Mouse (Mus musculus): ENCODE data around the gene 1110032F04Rik. TPM values are rescaled to one million over a fixed set of nuclear protein-coding genes. Genes with fewer than 3 reads are reported as not detected.

The 1110032F04Rik gene
- total and polyA plus RNA-seq, 3 experiments, result 0.08 TPM; not detected in 2

DNA sequence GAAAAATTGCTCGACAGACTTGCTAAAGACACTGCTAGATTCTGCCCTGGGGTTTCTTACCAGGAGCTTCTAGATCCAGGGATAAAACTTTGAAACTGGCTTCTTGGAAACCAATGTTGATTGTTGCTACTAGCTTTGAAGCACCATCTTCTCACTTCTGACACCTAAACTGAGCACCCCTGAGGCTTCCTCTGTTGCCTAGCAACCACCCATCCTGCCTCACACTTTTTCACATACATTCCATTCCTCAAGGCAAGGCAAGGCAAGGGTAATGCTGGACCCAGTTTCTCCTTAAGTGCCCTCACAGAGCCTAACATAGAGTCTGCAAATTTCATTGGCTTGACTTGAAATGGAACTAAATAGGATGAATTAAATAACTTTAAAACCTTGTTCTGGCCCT, 17.0 kb upstream of the 1110032F04Rik start:
- no peak overlapping the region for H3K4me3 ChIP-seq (replicated peaks in 1 of 3; ENCODE audit: low read depth in 2 of 3, low read length in 2 of 3, poor library complexity in 1 of 3)
- no peak overlapping the region for H3K4me2 ChIP-seq (ENCODE audit: insufficient read depth, low read depth, poor library complexity, severe bottlenecking)
- H3K79me2 ChIP-seq (replicated peaks; ENCODE audit: control insufficient read depth, extremely low read depth, insufficient read depth, poor library complexity, severe bottlenecking), result no peaks in the 10 kb centered on the region
- no peak overlapping the region for H3K9ac ChIP-seq (ENCODE audit: insufficient read depth, low read depth)
- DNase-seq (ENCODE audit: extremely low read depth), result no peak
- no peaks in the 10 kb centered on the region for H3K27me3 ChIP-seq (replicated peaks)
- H3K27ac ChIP-seq (ENCODE audit: insufficient read depth, low read depth), result no peak overlapping the region
- no peak for TF ChIP-seq CHD2 (IDR thresholded peaks at IDR 0.05; ENCODE audit: low read length)
- no peak for TF ChIP-seq NRF1 (IDR thresholded peaks at IDR 0.05; ENCODE audit: low read depth, low read length)
- TF ChIP-seq NELFE (IDR thresholded peaks at IDR 0.05; ENCODE audit: low read depth, low read length), result no peak
- no peak for TF ChIP-seq SMC3 (IDR thresholded peaks at IDR 0.05; ENCODE audit: low read depth, low read length)
- no peak for TF ChIP-seq UBTF (IDR thresholded peaks at IDR 0.05; ENCODE audit: low read depth, low read length)
- no peak for TF ChIP-seq ZKSCAN1 (IDR thresholded peaks at IDR 0.05; ENCODE audit: borderline replicate concordance, low read depth, low read length)
- TF ChIP-seq CTCF (conservative IDR thresholded peaks at IDR 0.05 in 1 of 2, IDR thresholded peaks at IDR 0.05 in 1 of 2; ENCODE audit: low read depth in 2 of 2, low read length in 2 of 2), result no peak
- TF ChIP-seq POLR2AphosphoS2 (IDR thresholded peaks at IDR 0.05; ENCODE audit: low read depth, low read length), result no peak
- TF ChIP-seq JUND (conservative IDR thresholded peaks at IDR 0.05; ENCODE audit: low read depth, low read length), result no peak
- no peak for TF ChIP-seq SIN3A (IDR thresholded peaks at IDR 0.05; ENCODE audit: low read length)
- TF ChIP-seq ELF1 (IDR thresholded peaks at IDR 0.05; ENCODE audit: low read depth, low read length), result no peak
- no peak for TF ChIP-seq TBP (conservative IDR thresholded peaks at IDR 0.05; ENCODE audit: low read depth, low read length)
- no peak for TF ChIP-seq CHD1 (IDR thresholded peaks at IDR 0.05; ENCODE audit: low read depth, low read length)
- TF ChIP-seq RAD21 (IDR thresholded peaks at IDR 0.05; ENCODE audit: low read depth, low read length), result no peak
- no peak for TF ChIP-seq IRF4 (IDR thresholded peaks at IDR 0.05; ENCODE audit: low read depth, low read length)
- no peak for TF ChIP-seq TCF12 (IDR thresholded peaks at IDR 0.05; ENCODE audit: low read depth, low read length)
- no peaks in the 10 kb centered on the region for H3K9me3 ChIP-seq (replicated peaks; ENCODE audit: low read length)
- H3K4me1 ChIP-seq (ENCODE audit: control insufficient read depth in 1 of 2, insufficient read depth in 2 of 2), result no peaks in the 10 kb centered on the region
- in situ Hi-C loops (cut with MboI; ENCODE audit: low pct_ligation_motif_present, low pct_unique_long_range_greater_than_20kb, low sequenced_read_pairs) (no loop called here), dilution Hi-C loops (cut with MboI; ENCODE audit: extremely low pct_ligation_motif_present, extremely low pct_unique_long_range_greater_than_20kb, low sequenced_read_pairs) (no loop called here)
- no peaks in the 10 kb centered on the region for H3K36me3 ChIP-seq (replicated peaks in 1 of 2; ENCODE audit: control insufficient read depth in 1 of 2, insufficient read depth in 1 of 2, low read length in 1 of 2)

DNA sequence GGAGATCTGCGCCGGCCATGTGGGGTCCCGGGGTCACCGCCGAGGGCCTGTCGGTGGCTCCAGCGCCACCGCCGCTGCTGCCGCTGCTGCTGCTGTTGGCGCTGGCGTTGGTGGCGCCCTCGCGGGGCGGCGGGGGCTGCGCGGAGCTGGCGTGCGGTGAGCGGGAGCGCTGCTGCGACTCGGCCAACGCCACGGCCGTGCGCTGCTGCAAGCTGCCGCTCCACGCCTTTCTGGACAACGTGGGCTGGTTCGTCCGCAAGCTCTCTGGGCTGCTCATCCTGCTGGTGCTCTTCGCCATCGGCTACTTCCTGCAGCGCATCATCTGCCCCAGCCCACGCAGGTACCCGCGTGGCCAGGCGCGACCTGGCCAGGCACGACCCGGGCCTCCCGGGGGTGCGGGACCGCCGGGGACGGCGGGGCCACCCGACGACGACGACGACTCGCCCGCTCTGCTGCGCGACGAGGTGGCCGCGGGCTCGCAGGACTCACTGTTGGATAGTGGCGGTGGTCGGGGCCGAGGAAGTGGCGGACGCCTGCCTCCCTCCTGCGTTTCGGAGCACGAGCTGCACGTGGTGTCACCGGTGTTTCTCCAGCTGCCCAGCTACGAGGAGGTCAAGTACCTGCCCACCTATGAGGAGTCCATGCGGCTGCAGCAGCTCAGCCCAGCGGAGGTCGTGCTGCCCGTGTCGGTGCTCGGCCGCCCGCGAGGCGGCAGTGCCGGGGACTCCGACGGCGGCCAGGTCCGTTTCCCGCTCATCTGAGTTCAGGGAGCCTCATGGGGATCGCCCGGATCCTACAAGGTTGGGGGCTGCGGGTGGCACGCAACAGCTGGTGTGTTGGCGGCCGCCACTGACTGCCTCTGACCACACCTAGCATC, 543 bp downstream of the 1110032F04Rik start:
- DNase-seq (ENCODE audit: extremely low read depth), result no peak
- Histone ChIP-seq H3K9me3 (replicated peaks; ENCODE audit: low read length) (peaks cover 15% of the 10 kb centered on the region), H3K27ac (ENCODE audit: insufficient read depth, low read depth) (no peak overlapping the region), H3K9ac (ENCODE audit: insufficient read depth, low read depth) (no peak overlapping the region), H3K36me3 (replicated peaks in 1 of 2; ENCODE audit: control insufficient read depth in 1 of 2, insufficient read depth in 1 of 2, low read length in 1 of 2) (no peaks in the 10 kb centered on the region), H3K4me1 (ENCODE audit: control insufficient read depth in 1 of 2, insufficient read depth in 2 of 2) (no peaks in the 10 kb centered on the region), H3K4me2 (ENCODE audit: insufficient read depth, low read depth, poor library complexity, severe bottlenecking) (peak overlapping the region; percentile 9), H3K4me3 (replicated peaks in 1 of 3; ENCODE audit: low read depth in 2 of 3, low read length in 2 of 3, poor library complexity in 1 of 3) (peak overlapping the region in 1 of 3 experiments; percentile 35), H3K79me2 (replicated peaks; ENCODE audit: control insufficient read depth, extremely low read depth, insufficient read depth, poor library complexity, severe bottlenecking) (no peaks in the 10 kb centered on the region), H3K27me3 (replicated peaks) (no peaks in the 10 kb centered on the region)
- dilution Hi-C loops (cut with MboI; ENCODE audit: extremely low pct_ligation_motif_present, extremely low pct_unique_long_range_greater_than_20kb, low sequenced_read_pairs), result no loop called here
- in situ Hi-C loops (cut with MboI; ENCODE audit: low pct_ligation_motif_present, low pct_unique_long_range_greater_than_20kb, low sequenced_read_pairs), result no loop called here
- no peak for TF ChIP-seq NELFE (IDR thresholded peaks at IDR 0.05; ENCODE audit: low read depth, low read length)
- TF ChIP-seq SMC3 (IDR thresholded peaks at IDR 0.05; ENCODE audit: low read depth, low read length), result peak; percentile 7; the same call in 1 of the 2 replicates
- peak in 1 of 2 experiments; percentile 16; a peak in 1 of 4 replicates for TF ChIP-seq CTCF (conservative IDR thresholded peaks at IDR 0.05 in 1 of 2, IDR thresholded peaks at IDR 0.05 in 1 of 2; ENCODE audit: low read depth in 2 of 2, low read length in 2 of 2)

Data from CH12.LX (cell line).